Mouse (Mus musculus): ENCODE results near the gene Slc24a2.

The Slc24a2 gene

DNA sequence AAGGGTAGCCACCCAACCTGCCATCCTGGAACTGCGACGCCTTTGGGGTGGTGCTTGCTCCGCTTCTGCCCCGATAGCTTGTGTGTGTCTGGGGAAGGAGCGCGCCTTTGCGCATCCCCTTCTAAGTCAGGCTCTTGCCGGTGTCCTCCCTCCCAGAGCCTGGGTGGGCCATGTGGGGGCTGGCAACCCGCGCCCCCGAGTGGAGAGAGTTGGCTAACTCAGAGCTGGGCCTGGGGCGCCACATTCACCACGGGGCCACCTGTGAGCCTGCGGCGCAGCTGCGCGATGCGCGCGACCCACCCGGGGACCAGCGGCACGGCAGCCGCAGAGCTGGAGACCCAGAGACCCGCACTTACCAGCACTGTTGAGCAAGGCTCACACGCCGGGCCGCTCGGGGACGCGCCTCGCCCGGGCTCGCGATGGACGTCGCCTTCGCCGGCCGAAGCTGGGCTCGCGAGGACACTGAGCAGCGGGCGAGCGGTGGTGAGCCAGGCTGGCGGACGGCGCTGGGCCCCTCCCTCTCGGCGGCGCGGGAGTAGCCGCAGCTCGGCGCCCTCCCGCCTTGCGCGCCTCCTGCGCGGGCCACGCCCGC is at the start of gene Slc24a2:
Gene Slc24a2, minus strand, starts transcription at position 518 of the 592 bp plus-strand sequence.
- DNase-seq = no peak

DNA sequence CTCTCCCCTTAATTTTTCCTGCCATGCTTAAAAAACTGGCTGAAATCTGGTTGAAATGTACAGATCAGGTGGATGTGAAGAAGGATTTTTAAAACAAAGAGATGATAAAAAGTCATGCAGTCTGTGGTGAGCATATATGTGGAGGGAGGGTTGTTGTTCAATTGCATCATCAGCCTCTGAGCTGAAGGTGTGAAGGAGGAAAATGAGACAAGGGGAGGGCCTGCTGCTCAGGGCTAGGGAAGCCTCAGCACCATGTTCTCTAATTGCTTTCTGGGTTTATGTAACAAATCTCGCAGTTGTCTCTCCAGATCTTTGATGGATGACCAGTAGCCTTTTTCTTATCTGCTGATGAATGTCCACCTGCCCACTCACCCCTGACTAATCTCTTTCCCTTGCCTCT is 44.5 kb upstream of the Slc24a2 start:
- no peak for DNase-seq

DNA sequence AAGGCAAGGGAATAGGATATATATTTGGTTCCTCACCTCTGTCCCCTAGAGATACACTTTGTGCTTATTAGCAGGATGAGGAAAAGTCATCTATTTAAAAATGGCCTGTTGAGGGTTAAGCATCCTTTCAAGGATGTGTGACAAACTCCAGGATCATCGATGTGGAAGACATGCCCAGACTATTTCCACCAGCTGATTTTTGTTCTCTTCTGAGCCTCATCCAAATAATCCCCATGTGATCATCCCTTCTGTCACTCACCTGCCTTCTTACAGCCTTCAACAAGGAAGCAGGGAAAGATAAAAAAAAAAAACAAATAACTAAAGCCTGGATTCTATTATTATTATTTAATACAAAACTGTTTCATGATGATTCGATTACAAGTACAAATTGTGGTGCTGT is 44.0 kb upstream of the Slc24a2 start:
- DNase-seq = no peak

DNA sequence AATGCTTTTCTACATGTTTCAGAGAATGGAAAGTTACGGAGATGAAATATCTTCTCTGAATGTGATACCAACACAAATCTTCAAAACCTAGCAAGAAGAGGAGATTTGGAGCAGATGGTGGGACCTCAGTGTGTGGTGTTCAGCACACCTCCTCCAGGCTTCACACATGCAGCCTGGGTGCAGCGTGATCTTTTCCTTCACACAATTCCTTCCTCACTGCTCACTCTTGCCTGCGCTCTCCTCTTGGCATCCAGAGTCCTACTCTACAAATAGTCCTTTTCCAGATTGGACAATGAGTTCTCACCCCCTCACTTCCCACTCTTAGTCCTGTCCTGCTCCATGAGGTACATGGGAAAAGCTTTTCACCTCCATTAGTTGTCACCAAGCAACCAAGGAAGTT is 43.2 kb upstream of the Slc24a2 start:
- no peak for DNase-seq

DNA sequence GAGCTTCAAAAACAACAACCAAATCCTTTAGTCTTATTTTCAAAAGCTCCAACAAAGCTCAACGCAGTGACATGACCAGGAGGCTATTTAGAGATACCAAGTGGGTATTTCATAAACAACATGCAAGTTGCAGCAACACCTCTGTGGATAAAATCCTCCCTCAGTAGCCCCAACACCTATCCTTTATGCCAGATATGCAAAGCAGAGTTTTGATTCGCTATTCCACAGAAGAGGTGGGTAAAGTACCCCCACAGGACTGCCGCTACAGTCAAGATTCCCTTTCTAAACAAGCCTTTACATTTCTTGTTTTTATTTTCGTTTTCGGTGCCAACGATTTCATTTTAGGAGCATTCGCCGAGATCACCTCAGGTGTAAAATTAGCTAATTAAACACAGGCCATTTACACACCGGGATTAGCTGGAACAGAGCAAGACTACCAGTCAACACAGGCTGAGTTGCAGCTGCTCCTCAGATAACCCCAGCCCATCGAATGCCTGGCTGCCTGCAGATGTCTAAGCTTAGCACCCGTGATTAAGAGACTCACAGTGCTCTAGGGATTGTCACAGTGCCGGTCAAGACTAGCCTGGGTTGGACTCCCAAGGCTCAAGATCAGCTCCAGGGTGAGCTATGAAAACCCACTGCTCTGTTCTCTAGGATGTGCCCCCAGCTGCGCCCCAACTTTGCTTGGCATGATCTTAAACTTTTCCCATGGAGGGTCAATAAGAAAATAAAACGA is 885 bp downstream of the Slc24a2 start:
- no peak for DNase-seq

DNA sequence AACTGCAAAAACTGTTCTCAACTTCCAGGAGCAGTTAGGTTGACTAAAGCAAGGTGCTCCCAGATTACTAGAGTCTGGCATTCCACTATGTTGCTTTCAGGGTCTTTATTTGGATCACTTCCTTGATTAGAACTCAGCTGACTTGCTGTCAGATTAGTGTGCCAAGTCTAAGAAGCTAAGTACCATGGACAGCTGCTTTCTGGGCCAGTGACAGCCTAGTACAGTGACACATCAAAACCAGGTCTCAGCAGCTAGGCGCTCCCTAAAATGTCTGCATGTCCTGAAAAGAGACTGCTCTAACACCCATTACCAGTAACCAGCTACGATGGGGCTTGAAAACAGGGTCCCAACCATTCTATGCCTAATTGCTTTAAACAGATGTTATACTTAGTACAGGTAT is 8.7 kb downstream of the Slc24a2 start:
- DNase-seq = no peak

DNA sequence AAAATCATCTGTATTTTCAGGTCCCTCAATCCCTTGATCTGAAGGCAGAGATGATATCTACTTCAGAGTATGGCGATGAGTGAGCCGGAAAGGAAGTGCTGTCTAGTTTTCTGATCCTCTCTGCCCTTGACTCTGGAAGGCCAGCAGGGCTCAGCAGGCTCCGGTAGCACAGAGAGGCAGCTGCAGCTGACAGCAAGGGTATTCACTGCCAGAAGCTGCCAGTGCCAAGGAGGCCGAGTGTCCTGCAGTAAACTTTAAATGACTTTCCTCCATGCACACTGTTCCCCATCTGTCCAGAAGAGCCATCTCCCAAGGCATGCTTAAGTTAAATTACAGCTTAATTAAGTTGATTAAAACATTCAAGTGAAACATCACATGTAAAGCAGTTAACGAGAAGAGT is 12.1 kb downstream of the Slc24a2 start:
- DNase-seq = no peak

DNA sequence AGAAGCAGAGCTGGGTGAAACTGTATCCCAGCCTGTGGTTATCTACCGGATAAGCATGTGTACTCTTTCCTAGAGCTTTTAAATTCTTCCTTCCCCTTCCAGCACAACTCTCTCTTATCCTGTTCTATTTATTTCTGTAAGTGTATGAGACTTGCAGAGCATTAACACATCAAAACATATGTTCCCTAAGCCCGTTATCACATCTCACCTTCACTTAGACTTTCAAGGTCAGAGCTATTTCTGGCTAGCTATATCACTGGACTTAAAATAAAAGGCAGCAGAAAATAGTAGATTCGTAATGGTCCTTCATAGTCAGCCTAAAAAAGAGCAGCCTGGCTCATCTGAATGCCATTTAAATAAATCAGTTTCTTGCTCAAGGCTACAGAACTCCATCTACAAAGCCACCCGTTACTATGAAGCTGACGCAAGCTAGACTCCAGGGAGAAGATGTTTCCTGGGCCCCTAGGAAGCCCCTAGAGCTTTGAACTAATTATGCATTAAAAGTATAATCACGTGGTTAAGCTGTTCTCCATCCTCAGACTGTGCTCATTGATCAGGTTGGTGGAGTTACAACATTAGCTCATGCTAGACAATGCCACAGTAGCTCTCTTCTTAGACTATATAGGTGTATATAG is 18.8 kb downstream of the Slc24a2 start:
- DNase-seq = no peak

DNA sequence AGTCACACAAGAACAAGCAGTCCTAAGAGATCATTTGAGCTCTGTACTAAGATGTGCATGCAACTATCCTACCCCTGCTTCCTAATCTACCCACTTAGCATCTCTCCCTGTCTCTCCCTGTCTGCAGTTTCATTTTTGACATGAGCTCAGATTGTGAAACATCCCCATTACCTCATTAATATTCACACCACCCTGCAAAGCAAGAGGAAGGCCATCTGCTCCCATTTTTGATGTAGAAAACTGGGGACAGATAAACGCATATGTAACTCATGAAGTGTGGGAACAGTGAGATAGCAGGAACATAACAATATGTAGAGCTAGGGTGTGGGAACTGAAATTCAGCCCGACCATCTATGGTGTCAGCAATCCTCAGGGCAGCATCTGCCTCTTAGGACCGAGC is 19.7 kb downstream of the Slc24a2 start:
- DNase-seq = no peak

DNA sequence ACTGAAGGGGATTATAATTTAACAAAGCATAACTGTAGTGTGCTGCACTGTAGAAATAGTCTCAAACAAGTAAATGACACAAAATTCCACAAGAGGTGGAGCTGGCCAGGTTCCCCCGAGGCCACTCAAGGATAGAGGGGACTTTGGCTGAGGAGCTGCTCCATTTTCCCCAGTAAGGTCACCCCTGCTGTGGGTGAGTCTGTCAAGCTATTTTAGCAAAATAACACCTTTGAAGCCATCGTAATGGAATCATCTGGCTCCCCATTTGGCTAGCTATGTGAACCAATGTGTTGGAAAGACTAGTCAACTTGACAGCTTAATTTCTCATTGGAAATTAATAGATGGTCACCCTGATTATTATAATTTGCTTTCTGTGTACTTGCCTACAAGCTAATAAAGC is 28.2 kb downstream of the Slc24a2 start:
- no peak for DNase-seq

DNA sequence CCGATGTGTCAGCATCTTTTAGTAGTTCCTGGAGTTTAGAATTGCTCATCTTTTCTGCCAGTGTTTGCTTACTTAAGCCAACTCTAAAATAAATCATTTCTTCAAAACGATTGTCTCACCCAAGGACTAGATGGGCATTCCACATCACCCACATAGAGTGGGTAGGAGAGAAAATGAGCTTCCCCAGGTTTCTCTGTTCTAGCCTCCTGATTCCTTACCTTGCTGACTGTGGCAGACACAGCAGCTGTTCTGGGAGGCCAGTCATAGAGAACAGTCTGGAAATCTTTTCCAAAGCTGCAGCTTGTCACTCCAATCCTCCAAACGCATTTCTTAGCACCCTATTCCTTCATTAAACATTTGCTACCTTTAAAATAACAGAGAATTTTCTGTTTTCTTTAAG is 29.0 kb downstream of the Slc24a2 start:
- no peak for DNase-seq

DNA sequence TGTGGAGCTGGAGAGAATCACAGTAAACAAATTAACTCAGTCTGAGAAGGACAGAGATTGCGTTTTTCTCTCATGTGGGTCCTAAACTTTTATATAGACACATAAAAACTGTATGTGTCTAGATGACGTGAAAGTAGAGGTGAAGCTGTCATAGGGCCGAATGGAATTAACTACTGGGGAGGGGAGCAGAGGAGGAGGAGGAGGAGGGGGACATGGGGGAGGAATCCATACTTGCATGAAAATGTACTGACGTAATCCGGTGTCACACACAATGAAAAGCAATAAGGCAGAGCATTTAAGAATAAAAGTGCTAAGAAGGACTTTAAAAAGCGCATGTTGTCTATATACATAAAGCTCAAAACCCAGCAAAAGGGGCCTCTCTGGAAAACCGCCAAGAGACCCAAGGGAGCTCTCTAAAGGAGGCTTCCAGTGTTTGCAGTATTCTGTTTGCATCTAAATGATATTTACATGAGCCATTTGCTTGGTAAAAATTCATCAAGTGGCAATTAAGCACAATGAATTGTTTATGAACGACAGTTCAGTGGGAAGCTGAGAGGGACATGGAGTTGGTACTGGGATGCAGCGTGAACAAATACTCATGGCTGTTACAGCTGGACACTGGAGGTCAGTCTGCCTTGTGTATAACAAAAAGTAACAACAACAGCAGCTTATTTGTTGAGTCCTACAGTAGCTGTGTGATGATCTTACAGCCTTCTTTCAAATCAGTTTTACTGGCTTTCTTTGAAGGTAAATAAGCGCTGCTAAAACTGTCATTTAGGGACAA is 45.9 kb downstream of the Slc24a2 start:
- no peak for DNase-seq

DNA sequence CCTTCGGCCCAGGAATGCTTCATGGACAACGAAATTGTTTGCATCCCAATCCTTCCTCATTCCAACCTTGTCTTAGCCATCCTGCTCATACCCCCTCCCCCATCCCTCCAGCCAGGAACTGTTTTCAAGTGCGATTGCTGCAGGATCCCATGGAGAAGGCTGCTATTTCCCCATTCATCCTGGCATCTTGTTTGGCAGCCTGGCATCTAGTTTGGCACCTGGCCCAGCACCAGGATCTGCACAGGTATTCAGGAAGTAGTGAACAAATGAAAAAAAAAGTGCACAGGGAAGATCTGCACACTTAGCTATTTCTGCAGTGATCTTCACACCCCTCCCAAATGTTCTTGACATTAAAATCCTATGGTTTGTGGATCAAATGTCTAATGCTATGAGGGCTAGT is 53.2 kb downstream of the Slc24a2 start:
- DNase-seq = no peak

DNA sequence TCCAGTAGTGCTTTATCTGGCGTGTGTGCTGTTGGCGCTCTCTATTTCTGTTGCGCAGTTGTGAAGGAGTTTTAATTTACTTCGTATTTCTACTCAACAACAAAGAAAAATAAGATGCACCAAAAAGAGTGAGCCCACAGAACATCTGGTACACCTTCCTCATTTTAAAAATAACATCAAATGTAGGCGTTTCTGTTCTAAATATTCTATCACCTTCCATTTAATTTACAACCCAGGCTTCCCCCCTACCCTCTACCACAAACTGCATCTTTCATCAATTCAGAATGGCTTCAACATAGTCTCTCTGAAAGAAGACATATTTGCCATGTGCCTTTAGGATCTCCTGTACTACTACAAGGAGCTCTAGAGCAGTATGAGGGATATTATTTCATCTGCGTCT is 66.3 kb downstream of the Slc24a2 start:
- DNase-seq = no peak

DNA sequence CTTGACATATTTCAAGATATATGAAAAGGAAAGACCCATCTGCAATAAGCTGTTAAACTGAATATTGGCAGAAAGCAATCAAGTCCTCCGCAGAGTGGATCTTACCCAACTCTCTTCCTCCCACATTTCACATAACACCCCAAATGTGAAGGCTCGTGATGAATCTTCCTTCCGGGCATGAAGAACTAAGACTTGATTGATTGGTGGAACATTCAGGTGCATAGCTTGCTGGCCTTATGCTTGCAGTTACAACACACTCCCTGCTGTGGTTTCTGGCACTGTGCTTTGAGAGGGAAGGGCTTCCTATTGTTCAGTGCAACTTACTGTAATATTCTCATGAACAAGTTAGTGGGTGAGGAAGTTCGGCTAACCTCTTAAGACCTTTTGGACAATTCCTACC is 72.2 kb downstream of the Slc24a2 start:
- no peak for DNase-seq

DNA sequence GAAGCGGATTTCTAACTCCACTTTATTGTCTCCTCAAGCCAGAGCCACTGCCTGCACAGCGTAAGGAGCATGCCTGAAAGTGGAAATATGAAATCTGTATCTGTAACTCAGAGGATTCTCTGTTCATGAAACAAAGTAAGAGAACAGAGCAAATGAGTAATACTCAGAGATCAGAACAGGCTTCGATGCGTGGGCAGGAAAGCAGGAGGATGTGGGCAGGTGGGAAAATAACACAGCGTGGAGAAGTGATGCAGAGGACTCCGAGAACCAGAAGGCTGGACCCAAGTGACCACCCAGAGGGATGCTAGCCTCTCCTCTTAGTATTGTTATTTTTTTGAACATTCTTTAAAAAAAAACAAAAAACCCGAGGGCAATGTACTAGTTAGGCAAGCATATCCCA is 78.3 kb downstream of the Slc24a2 start:
- no peak for DNase-seq

DNA sequence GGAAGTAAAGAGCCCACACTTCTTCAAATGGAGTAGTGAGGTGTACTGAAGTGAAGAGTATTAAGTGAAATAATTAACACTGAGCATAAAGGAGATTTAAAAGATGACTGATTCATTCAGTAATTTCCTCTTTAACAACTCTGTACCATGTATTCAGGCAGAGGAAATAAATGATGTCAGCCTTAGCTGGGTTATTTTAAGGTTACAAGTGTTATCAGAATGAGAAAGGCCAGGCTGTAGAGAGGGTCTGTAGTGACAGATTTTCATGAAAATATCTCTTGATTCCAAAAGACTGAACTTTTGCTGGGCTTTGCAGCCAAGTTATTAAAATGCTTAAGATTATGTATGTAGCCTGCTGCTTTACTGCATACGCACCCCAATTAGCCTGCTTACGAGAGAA is 80.7 kb downstream of the Slc24a2 start:
- no peak for DNase-seq

DNA sequence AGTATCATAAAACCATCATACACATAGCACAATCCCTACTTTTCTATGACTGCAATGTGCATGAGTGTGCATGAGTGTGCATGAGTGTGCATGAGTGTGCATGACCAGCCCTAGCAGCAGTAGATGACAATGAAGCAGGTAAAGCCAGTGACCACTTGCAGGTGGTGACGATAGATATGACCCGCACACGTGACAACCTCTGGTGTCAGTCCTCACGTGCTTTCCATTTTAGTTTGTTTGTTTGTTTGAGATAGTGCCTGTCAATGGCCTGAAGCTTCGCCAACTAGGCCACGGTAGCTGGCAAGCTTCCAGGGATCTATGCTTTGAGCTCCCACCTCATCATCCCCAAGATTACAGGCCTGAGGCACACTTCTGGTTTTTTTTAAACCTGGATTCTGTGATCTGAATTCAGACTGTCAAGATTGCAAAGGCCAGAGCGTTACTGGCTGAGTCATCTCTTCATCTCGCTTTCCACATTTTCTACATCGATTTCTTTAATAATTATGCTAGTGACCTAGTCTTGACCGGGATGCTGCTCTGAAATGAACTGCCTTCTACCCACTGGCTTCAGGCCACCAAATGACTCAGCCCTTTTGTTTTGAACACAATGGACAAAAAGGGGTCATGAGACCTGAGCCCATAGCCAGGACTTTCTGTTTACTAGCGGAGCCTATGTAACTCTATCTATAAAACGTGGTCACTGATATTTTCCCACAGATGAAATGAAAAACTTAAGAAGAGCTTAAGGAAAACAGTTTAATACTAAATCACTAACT is 88.5 kb downstream of the Slc24a2 start:
- DNase-seq = no peak

DNA sequence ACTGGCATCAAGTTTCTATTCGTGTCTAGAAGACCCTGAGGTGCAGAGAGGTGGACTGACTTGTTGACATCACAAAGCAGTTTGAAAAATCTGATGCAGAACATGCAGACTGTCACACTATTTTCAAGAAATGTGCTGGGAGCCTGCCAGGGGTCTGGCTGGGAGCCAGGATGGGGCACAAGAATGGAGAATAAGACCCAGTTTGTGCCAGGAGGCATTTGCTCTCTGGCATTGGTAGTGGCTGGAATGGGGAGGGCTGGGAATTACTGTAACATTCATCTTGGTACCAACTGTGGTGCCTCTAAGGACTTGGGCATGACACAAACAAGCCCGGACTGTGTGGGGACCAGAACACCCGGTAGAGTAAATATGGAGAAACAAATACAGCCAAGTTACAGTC is 89.4 kb downstream of the Slc24a2 start:
- no peak for DNase-seq

DNA sequence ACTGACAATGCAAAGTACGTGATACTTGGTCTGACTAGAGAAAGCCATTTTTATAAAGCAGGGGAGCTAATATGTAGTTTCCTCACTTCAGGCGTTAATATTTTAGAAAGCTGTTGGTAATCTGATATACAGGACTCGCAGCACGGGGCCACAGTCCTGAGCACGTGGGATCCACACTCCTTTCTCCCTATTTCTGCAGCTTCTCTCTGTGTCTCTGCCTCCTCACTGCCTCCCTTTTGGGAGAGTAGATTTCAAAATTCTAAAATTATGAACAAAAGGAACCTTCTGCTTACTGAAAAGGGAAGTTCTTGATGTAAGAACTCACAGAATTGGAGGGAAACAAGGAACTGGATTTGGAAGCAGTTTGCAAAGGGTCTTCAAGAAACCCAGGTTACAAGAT is 97.8 kb downstream of the Slc24a2 start:
- DNase-seq = no peak

DNA sequence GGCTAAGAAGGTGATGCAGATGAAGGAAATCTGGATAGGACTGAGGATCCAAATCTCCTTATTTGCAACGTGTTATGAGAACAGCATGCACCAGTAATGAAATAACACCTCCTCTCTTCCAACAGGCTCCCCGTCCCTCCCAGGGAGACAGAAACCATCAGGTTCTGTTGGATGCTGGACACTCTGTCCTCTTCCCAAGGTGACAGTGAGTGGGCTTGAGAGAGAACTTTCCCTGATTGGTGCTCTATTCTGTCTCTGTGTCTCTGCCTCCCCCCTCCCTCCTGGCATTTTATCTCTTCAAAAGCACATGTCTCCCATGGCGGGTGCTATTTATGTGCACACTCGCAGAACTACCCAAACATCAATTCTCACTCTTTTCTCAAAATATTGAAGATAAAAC is 103.5 kb downstream of the Slc24a2 start:
- DNase-seq = no peak

DNA sequence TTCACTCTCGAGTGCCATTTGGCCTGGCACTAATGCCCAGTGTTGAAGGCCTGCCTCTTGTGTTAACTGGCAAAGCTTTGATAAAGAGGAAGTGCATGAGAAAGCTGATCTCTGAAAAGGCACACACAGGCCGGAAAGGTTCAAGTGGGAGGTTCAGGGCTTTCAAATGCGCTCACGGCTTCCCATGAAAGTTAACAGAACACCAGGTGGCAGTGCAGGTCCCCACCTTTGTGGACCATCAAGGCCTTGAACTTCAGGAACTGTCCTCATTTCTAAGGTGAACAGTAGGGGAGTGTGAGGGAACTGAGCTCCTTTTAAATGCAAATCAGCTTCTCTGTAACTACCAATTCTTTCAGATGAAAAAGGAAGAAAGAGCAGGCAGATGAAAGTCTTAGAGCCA is 110.5 kb downstream of the Slc24a2 start:
- no peak for DNase-seq

DNA sequence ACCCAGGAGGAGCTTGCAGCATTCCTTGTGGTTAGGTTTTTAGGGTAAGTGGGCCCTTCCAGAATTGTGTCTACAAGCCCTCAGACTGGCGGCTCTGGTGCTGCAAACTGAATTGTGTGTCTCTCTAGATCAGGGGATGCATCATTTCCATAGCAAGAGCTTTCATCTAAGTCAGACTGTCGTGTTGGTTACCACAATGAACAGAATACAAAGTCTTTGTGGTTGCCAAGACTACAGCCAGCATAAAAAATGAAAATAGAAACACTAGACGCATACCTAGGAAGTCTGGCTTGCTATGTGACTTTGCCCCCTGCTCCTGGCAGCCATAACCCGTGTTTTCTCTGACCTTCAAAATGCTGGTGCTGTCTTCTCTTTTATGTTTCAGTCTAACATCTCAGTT is 114.6 kb downstream of the Slc24a2 start:
- DNase-seq = no peak
